Mouse (Mus musculus) MEL (cell line): ENCODE results near the gene Hmg20b. TPM values are rescaled to one million over a fixed set of nuclear protein-coding genes. Genes with fewer than 3 reads are reported as not detected.

Source experiments
- DNase-seq: peaks from one replicate; pipeline ENCODE4 v3.0.0; 2011; ENCODE audit warnings: low read depth, low spot score
- H3K27ac ChIP-seq: 2 replicates; pipeline ENCODE4 v1.5.1; 2012; ENCODE audit warnings: low read depth, mild to moderate bottlenecking, control low read depth, low read length, moderate library complexity; ENCODE audit not compliant: control insufficient read depth
- H3K27me3 ChIP-seq, 2 experiments: fragments of 150-350 bp in 1 of 2; sonication (generic) in 1 of 2; 2 replicates each; pipeline ENCODE4 v1.6.1; 2012; ENCODE audit warnings: low read length in 2 of 2, mild to moderate bottlenecking in 2 of 2, improper control_type of control experiment in 1 of 2, moderate library complexity in 1 of 2; ENCODE audit not compliant: insufficient read depth in 2 of 2, control insufficient read depth in 1 of 2
- H3K36me3 ChIP-seq, 2 experiments: 2 replicates each; pipeline ENCODE4 v1.6.1; 2012 to 2014; ENCODE audit warnings: low read length in 2 of 2, improper control_type of control experiment in 1 of 2, inconsistent platforms in 1 of 2, mild to moderate bottlenecking in 1 of 2; ENCODE audit not compliant: insufficient read depth in 2 of 2, control insufficient read depth in 1 of 2
- H3K4me1 ChIP-seq, 2 experiments: fragments of 150-350 bp in 1 of 2; sonication (generic) in 1 of 2; 2 replicates each; pipeline ENCODE4 v1.6.1; 2012; ENCODE audit warnings: low read length in 2 of 2, improper control_type of control experiment in 1 of 2, mild to moderate bottlenecking in 1 of 2; ENCODE audit not compliant: insufficient read depth in 2 of 2, control insufficient read depth in 1 of 2
- H3K4me3 ChIP-seq, 2 experiments: fragments of 150-350 bp in 1 of 2; sonication (generic) in 1 of 2; 2 replicates each; pipeline ENCODE4 v1.5.1; 2012; ENCODE audit warnings: low read depth in 2 of 2, low read length in 2 of 2, mild to moderate bottlenecking in 2 of 2, moderate library complexity in 2 of 2, control low read depth in 1 of 2, improper control_type of control experiment in 1 of 2; ENCODE audit not compliant: control insufficient read depth in 1 of 2, insufficient read depth in 1 of 2
- H3K79me2 ChIP-seq: 2 replicates; pipeline ENCODE4 v1.6.1; 2012; ENCODE audit warnings: mild to moderate bottlenecking, low read length, moderate library complexity; ENCODE audit not compliant: control insufficient read depth, poor library complexity, insufficient read depth
- H3K9ac ChIP-seq: 2 replicates; pipeline ENCODE4 v1.6.1; 2012; ENCODE audit warnings: low read depth, mild to moderate bottlenecking, control low read depth, low read length, moderate library complexity; ENCODE audit not compliant: control insufficient read depth, poor library complexity, severe bottlenecking
- H3K9me3 ChIP-seq: fragments of 150-350 bp; sonication (generic); replicated peaks from 2 replicates; pipeline ENCODE4 v1.6.1; 2012; ENCODE audit warnings: mild to moderate bottlenecking, low read length, improper control_type of control experiment, moderate library complexity; ENCODE audit not compliant: insufficient read depth
- CTCF ChIP-seq, 3 experiments: IDR thresholded peaks in 2 of 3; conservative IDR thresholded peaks in 1 of 3; 2 replicates each; pipeline ENCODE4 v1.5.1; 2011 to 2012; ENCODE audit warnings: low read length in 3 of 3, low read depth in 2 of 3, mild to moderate bottlenecking in 2 of 3, improper control_type of control experiment in 1 of 3, inconsistent platforms in 1 of 3, mixed read lengths in 1 of 3, moderate library complexity in 1 of 3; ENCODE audit not compliant: control insufficient read depth in 1 of 3, insufficient read depth in 1 of 3, poor library complexity in 1 of 3, severe bottlenecking in 1 of 3
- ETS1 ChIP-seq: IDR thresholded peaks from 2 replicates; pipeline ENCODE4 v1.6.1; 2012; ENCODE audit warnings: low read depth, mild to moderate bottlenecking, inconsistent platforms, low read length, improper control_type of control experiment, moderate library complexity
- HCFC1 ChIP-seq: IDR thresholded peaks from 2 replicates; pipeline ENCODE4 v1.6.1; 2012; ENCODE audit warnings: low read depth, mild to moderate bottlenecking, inconsistent platforms, low read length, improper control_type of control experiment, moderate library complexity
- JUND ChIP-seq: IDR thresholded peaks from 2 replicates; pipeline ENCODE4 v1.6.1; 2011; ENCODE audit warnings: low read depth, mild to moderate bottlenecking, improper control_type of control experiment, low read length
- MAZ ChIP-seq: IDR thresholded peaks from 2 replicates; pipeline ENCODE4 v1.6.1; 2012; ENCODE audit warnings: low read depth, mild to moderate bottlenecking, inconsistent platforms, low read length, improper control_type of control experiment
- MEF2A ChIP-seq: IDR thresholded peaks from 2 replicates; pipeline ENCODE4 v1.6.1; 2014; ENCODE audit warnings: low read depth, mild to moderate bottlenecking, inconsistent platforms, low read length, improper control_type of control experiment; ENCODE audit not compliant: poor library complexity, insufficient replicate concordance, severe bottlenecking; ENCODE audit errors: extremely low read depth
- MYB ChIP-seq: IDR thresholded peaks from 2 replicates; pipeline ENCODE4 v1.6.1; 2011; ENCODE audit warnings: mild to moderate bottlenecking, low read depth, low read length, improper control_type of control experiment
- MYC ChIP-seq: IDR thresholded peaks from 2 replicates; pipeline ENCODE4 v1.6.1; 2011; ENCODE audit warnings: low read depth, mild to moderate bottlenecking, low read length, improper control_type of control experiment, moderate library complexity
- NRF1 ChIP-seq: IDR thresholded peaks from 2 replicates; pipeline ENCODE4 v1.6.1; 2014; ENCODE audit warnings: low read depth, mild to moderate bottlenecking, inconsistent platforms, low read length, improper control_type of control experiment, moderate library complexity; ENCODE audit not compliant: poor library complexity, insufficient read depth, severe bottlenecking
- POLR2A ChIP-seq, 2 experiments: IDR thresholded peaks; 2 replicates each; pipeline ENCODE4 v1.6.1; 2011 to 2012; ENCODE audit warnings: low read length in 2 of 2, mild to moderate bottlenecking in 2 of 2, control low read depth in 1 of 2, improper control_type of control experiment in 1 of 2, low read depth in 1 of 2, moderate library complexity in 1 of 2; ENCODE audit not compliant: control insufficient read depth in 1 of 2, insufficient read depth in 1 of 2, poor library complexity in 1 of 2
- POLR2AphosphoS2 ChIP-seq: IDR thresholded peaks from 2 replicates; pipeline ENCODE4 v1.6.1; 2011; ENCODE audit warnings: low read length, improper control_type of control experiment
- RAD21 ChIP-seq: IDR thresholded peaks from 2 replicates; pipeline ENCODE4 v1.6.1; 2011; ENCODE audit warnings: mild to moderate bottlenecking, low read depth, low read length, improper control_type of control experiment
- RCOR1 ChIP-seq: IDR thresholded peaks from 2 replicates; pipeline ENCODE4 v1.6.1; 2012; ENCODE audit warnings: low read depth, mild to moderate bottlenecking, inconsistent platforms, low read length, improper control_type of control experiment
- SMC3 ChIP-seq: IDR thresholded peaks from 2 replicates; pipeline ENCODE4 v1.6.1; 2011; ENCODE audit warnings: low read depth, low read length, improper control_type of control experiment
- TBP ChIP-seq: IDR thresholded peaks from 2 replicates; pipeline ENCODE4 v1.8.0; 2011; ENCODE audit warnings: low read depth, low read length, improper control_type of control experiment
- ZC3H11A ChIP-seq: IDR thresholded peaks from 2 replicates; pipeline ENCODE4 v1.6.1; 2012; ENCODE audit warnings: low read depth, mild to moderate bottlenecking, inconsistent platforms, low read length, improper control_type of control experiment
- ZKSCAN1 ChIP-seq: IDR thresholded peaks from 2 replicates; pipeline ENCODE4 v1.6.1; 2012; ENCODE audit warnings: low read depth, mild to moderate bottlenecking, inconsistent platforms, low read length, improper control_type of control experiment, moderate library complexity
- ZNF384 ChIP-seq: IDR thresholded peaks from 2 replicates; pipeline ENCODE4 v1.6.1; 2012; ENCODE audit warnings: low read depth, mild to moderate bottlenecking, inconsistent platforms, low read length, improper control_type of control experiment
- polyA plus RNA-seq, 2 experiments: library from polyadenylated mRNA; stranded (reverse) in 1 of 2; unstranded in 1 of 2; fragments of >175 nt in 1 of 2; fragments of >200 nt in 1 of 2; gene quantifications; 2 replicates each; pipeline versions ENCODE4 v1.2.1 to v1.2.4; 2012; ENCODE audit warnings: low replicate concordance in 2 of 2, low read depth in 1 of 2; ENCODE audit not compliant: insufficient read length in 2 of 2, insufficient read depth in 1 of 2, missing spikeins in 1 of 2
- total RNA-seq: library from RNA; depleted of rRNA; stranded (reverse); fragments of 300-350 nt; gene quantifications from 2 replicates; pipeline ENCODE4 v1.2.3, GENCODE M21; 2012

The Hmg20b gene
- total and polyA plus RNA-seq, 3 experiments = 27.0 to 92.7 TPM; not detected in 1

- Histone ChIP-seq H3K9me3 (no peaks in the 10 kb centered on the region), H3K4me3 (no peak overlapping the region), H3K9ac (no peak overlapping the region), H3K36me3 (peaks cover 0 to 4% of the 10 kb centered on the region in 2 experiments; a peak in 1 of 4 replicates), H3K79me2 (peaks cover 6% of the 10 kb centered on the region; the same call in 1 of the 2 replicates), H3K4me1 (no peaks in the 10 kb centered on the region), H3K27me3 (no peaks in the 10 kb centered on the region), H3K27ac (no peak overlapping the region)
- no peak for DNase-seq
- TF ChIP-seq MYC (no peak), MYB (no peak), POLR2A (IDR thresholded peaks at IDR 0.05; ENCODE audit: control insufficient read depth in 1 of 2, insufficient read depth in 1 of 2, low read depth in 1 of 2, low read length in 2 of 2, poor library complexity in 1 of 2) (no peak), HCFC1 (no peak), MAZ (no peak), MEF2A (no peak)
These were observed 44.6 kb downstream of the Hmg20b start for GRCm38 (mm10) chr10:81305663-81306062.

GRCm38 (mm10) chr10:81304597-81305238 is 45.6 kb downstream of the Hmg20b start:
- Histone ChIP-seq H3K9ac (no peak overlapping the region), H3K9me3 (no peaks in the 10 kb centered on the region), H3K4me1 (no peaks in the 10 kb centered on the region), H3K4me3 (no peak overlapping the region), H3K36me3 (peaks cover 0 to 4% of the 10 kb centered on the region in 2 experiments; a peak in 1 of 4 replicates), H3K79me2 (peaks cover 12% of the 10 kb centered on the region), H3K27me3 (no peaks in the 10 kb centered on the region), H3K27ac (no peak overlapping the region)
- peak; percentile 63 for DNase-seq
- peak; percentile 53 for TF ChIP-seq SMC3
- TF ChIP-seq TBP = no peak
- peak; percentile 77 to 88 (median 78) for TF ChIP-seq CTCF (IDR thresholded peaks at IDR 0.05 in 2 of 3, conservative IDR thresholded peaks at IDR 0.05 in 1 of 3; ENCODE audit: control insufficient read depth in 1 of 3, insufficient read depth in 1 of 3, low read depth in 2 of 3, low read length in 3 of 3, poor library complexity in 1 of 3, severe bottlenecking in 1 of 3)
- TF ChIP-seq JUND = no peak
- no peak for TF ChIP-seq POLR2AphosphoS2
- TF ChIP-seq RAD21 = peak; percentile 56
- TF ChIP-seq MAZ = 0 out of 2 replicates have a peak, but pooled peaks have one; percentile 28
- 0 out of 2 replicates have a peak, but pooled peaks have one; percentile 26 for TF ChIP-seq ZC3H11A
- TF ChIP-seq HCFC1 = no peak
- TF ChIP-seq, all 39 proteins: peak for 5

DNA sequence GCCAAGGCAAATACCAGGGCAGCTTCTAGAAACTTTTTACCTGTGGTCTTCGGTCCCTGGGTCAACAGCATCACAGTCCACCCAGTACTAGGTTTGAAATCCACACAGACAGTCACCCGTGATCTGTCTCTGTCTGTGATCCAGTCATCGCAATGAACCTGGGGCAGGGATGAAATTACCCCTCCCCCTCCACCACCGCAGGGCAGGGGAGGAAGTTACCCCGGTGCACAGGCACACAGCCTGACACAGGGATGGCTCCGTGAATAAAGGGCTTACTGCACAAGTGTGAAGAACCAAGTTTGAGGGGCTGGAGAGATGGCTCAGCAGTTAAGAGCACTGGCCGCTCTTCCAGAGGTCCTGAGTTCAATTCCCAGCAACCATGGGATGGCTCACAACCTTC is 46.5 kb downstream of the Hmg20b start:
- Histone ChIP-seq H3K9ac (no peak overlapping the region), H3K4me1 (no peaks in the 10 kb centered on the region), H3K4me3 (no peak overlapping the region), H3K27me3 (no peaks in the 10 kb centered on the region), H3K9me3 (no peaks in the 10 kb centered on the region), H3K27ac (no peak overlapping the region), H3K79me2 (peaks cover 22% of the 10 kb centered on the region), H3K36me3 (peaks cover 0 to 2% of the 10 kb centered on the region in 2 experiments; a peak in 1 of 4 replicates)
- no peak for TF ChIP-seq MAZ
- no peak for TF ChIP-seq ZNF384
- no peak for TF ChIP-seq HCFC1
- TF ChIP-seq RCOR1 = no peak
- TF ChIP-seq ZKSCAN1 = no peak
- no peak for TF ChIP-seq MYB
- TF ChIP-seq ETS1 = no peak
- TF ChIP-seq ZC3H11A = no peak
- no peak for TF ChIP-seq SMC3
- TF ChIP-seq NRF1 = no peak
- TF ChIP-seq CTCF (IDR thresholded peaks at IDR 0.05 in 2 of 3, conservative IDR thresholded peaks at IDR 0.05 in 1 of 3; ENCODE audit: control insufficient read depth in 1 of 3, insufficient read depth in 1 of 3, low read depth in 2 of 3, low read length in 3 of 3, poor library complexity in 1 of 3, severe bottlenecking in 1 of 3) = no peak
- no peak for DNase-seq
